Mouse (Mus musculus) stomach, postnatal 0 days (tissue): Measurements from ENCODE around the gene Trpt1.

Experiments
- CTCF ChIP-seq: IDR thresholded peaks from 2 replicates; pipeline ENCODE4 v1.5.1; 2016; ENCODE audit warnings: antibody characterized with exemption, low read depth, mild to moderate bottlenecking, moderate library complexity
- EP300 ChIP-seq: optimal IDR thresholded peaks from 2 replicates; pipeline ENCODE3; 2016; ENCODE audit warnings: antibody characterized with exemption

- TF ChIP-seq CTCF, result peak; percentile 22
- TF ChIP-seq EP300, result no peak
Measured at GRCm38 (mm10) chr19:6995255-6995991, 508 bp upstream of the Trpt1 start.
